In the genomic region with DNA sequence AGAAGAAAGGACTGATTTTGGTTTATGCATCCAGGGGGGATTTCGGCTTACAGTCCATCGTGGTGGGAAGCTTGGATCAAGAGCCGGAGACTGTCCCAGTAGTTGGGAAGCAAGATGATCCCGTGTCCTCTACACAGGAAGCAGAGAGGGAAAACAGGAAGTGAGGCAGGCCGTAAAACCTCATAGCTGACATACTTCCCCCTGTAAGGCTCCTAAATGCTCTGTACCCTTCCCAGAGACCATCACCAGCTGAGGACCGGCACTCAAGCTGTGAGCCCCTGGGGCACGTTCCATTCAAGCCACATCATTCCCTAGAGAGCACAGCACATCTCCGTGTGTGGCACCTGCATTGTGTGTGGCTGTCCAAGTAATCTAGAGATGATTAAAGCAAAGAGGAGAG, we compare ENCODE assay signal across 17 mouse cellular contexts. TPM values are rescaled to one million over a fixed set of nuclear protein-coding genes. Genes with fewer than 3 reads are reported as not detected.
DNase-seq lines count a peak whose midpoint lies in the region; ATAC-seq lines count a peak whose summit lies in the region.
"Had no signal": no experiment of that assay in that cellular context is flagged by ENCODE, and none has a peak within 500 bp of the region (broad histone marks: within the 10 kb centered on the region; RNA-seq: fewer than 3 reads in every experiment).

No protein-coding gene starts in this region.

- ATAC-seq in midbrain, embryonic 15.5 days (replicated peaks) = no peak
- peak; percentile 90 for ATAC-seq in megakaryocyte, adult 5-6 weeks (ENCODE audit: poor library complexity, severe bottlenecking)
- no peak for ATAC-seq in intestine, embryonic 15.5 days
- ATAC-seq: forebrain, embryonic 16.5 days had no signal

- peaks cover 26% of the 10 kb centered on the region for H3K4me1 ChIP-seq in midbrain, embryonic 10.5 days
- peaks cover 10% of the 10 kb centered on the region; the same call in 1 of the 2 replicates for H3K4me1 ChIP-seq in midbrain, embryonic 15.5 days
- no peaks in the 10 kb centered on the region for H3K4me1 ChIP-seq in intestine, embryonic 15.5 days (replicated peaks)
- H3K4me1 ChIP-seq: limb, embryonic 15.5 days had no signal

- WGBS in midbrain, embryonic 10.5 days = 59% methylated on average over 8 of the region's 8 CpGs
- 50% methylated on average over 8 of the region's 8 CpGs for WGBS in midbrain, embryonic 15.5 days
- WGBS in intestine, embryonic 15.5 days = 52% methylated on average over 8 of the region's 8 CpGs

- peak overlapping the region; percentile 18; the same call in 1 of the 2 replicates for H3K27ac ChIP-seq in midbrain, embryonic 10.5 days (replicated peaks)
- H3K27ac ChIP-seq in midbrain, embryonic 15.5 days = no peak overlapping the region
- H3K27ac ChIP-seq in intestine, embryonic 15.5 days = no peak overlapping the region
- H3K27ac ChIP-seq: hindbrain, embryonic 13.5 days; left cerebral cortex, adult 2 months; limb, embryonic 15.5 days had no signal

- peaks cover 11% of the 10 kb centered on the region for H3K36me3 ChIP-seq in midbrain, embryonic 10.5 days
- peaks cover 7% of the 10 kb centered on the region; the same call in 1 of the 2 replicates for H3K36me3 ChIP-seq in midbrain, embryonic 15.5 days (replicated peaks)
- H3K36me3 ChIP-seq in splenic B cell, adult 2 months (ENCODE audit: control insufficient read depth, insufficient read depth, low read length, poor library complexity, severe bottlenecking) = no peaks in the 10 kb centered on the region
- peaks cover 15% of the 10 kb centered on the region; the same call in 1 of the 2 replicates for H3K36me3 ChIP-seq in intestine, embryonic 15.5 days

- DNase-seq in heart, adult 11 months = peak; percentile 92
- DNase-seq in heart, postnatal 4 days = no peak
- DNase-seq in midbrain, embryonic 10.5 days (ENCODE audit: low spot score) = no peak
- DNase-seq in splenic B cell, adult 2 months (ENCODE audit: low read depth, low spot score) = peak; percentile 6
- DNase-seq in cerebellum, adult 9-11 months = no peak
- DNase-seq: adrenal gland, postnatal 10 days; kidney, adult 18-20 months; lung, postnatal 14 days; thymus, postnatal 14 days had no signal

- H3K4me2 ChIP-seq in midbrain, embryonic 15.5 days = no peak overlapping the region
- no peak overlapping the region for H3K4me2 ChIP-seq in intestine, embryonic 15.5 days (replicated peaks)
- H3K4me2 ChIP-seq: heart, embryonic 12.5 days; hindbrain, embryonic 13.5 days; limb, embryonic 15.5 days had no signal

- H3K27me3 ChIP-seq in midbrain, embryonic 10.5 days (ENCODE audit: low read depth, poor library complexity, severe bottlenecking) = no peaks in the 10 kb centered on the region
- H3K27me3 ChIP-seq in midbrain, embryonic 15.5 days (replicated peaks) = no peaks in the 10 kb centered on the region
- H3K27me3 ChIP-seq in splenic B cell, adult 2 months (ENCODE audit: control insufficient read depth, insufficient read depth, low read length, poor library complexity, severe bottlenecking) = no peaks in the 10 kb centered on the region; the same call in 1 of the 2 replicates
- no peaks in the 10 kb centered on the region for H3K27me3 ChIP-seq in intestine, embryonic 15.5 days (replicated peaks)
- H3K27me3 ChIP-seq: heart, embryonic 12.5 days; hindbrain, embryonic 13.5 days; limb, embryonic 15.5 days had no signal

- no peak overlapping the region; the same call in 1 of the 2 replicates for H3K9ac ChIP-seq in midbrain, embryonic 15.5 days
- no peak overlapping the region for H3K9ac ChIP-seq in intestine, embryonic 15.5 days
- H3K9ac ChIP-seq: heart, embryonic 12.5 days; hindbrain, embryonic 13.5 days; limb, embryonic 15.5 days had no signal

- no peaks in the 10 kb centered on the region for H3K9me3 ChIP-seq in midbrain, embryonic 10.5 days (replicated peaks)
- H3K9me3 ChIP-seq in midbrain, embryonic 15.5 days = no peaks in the 10 kb centered on the region
- no peaks in the 10 kb centered on the region for H3K9me3 ChIP-seq in intestine, embryonic 15.5 days
- H3K9me3 ChIP-seq: heart, embryonic 12.5 days; hindbrain, embryonic 13.5 days; limb, embryonic 15.5 days had no signal

- H3K4me3 ChIP-seq in midbrain, embryonic 10.5 days = no peak overlapping the region
- H3K4me3 ChIP-seq in midbrain, embryonic 15.5 days = no peak overlapping the region
- H3K4me3 ChIP-seq in intestine, embryonic 15.5 days (replicated peaks) = no peak overlapping the region
- H3K4me3 ChIP-seq: heart, embryonic 12.5 days; hindbrain, embryonic 13.5 days; left cerebral cortex, adult 2 months; limb, embryonic 15.5 days had no signal

RNA-seq across cellular contexts. Expression of a gene that starts 15.8 kb away (rescaled TPM):
- total RNA-seq in heart, postnatal 4 days (2021) = 10 to 100 TPM; 18.0 to 18.7 TPM
- polyA plus RNA-seq in midbrain, embryonic 10.5 days (2016; fragmentation: Nextera tagmentation; extraction: Ambion mirVana) = 38.2 and 41.0 TPM in 2 replicates
- 25.5 and 28.1 TPM in 2 replicates for polyA plus RNA-seq in midbrain, embryonic 15.5 days (2015; fragmentation: Nextera tagmentation; extraction: Ambion mirVana)
- 4.6 and 5.3 TPM in 2 replicates for total RNA-seq in megakaryocyte, adult 5-6 weeks (2015)
- 9.8 and 11.6 TPM in 2 replicates for total RNA-seq in megakaryocyte, adult 5-6 weeks (2017)
- 40.3 and 41.5 TPM in 2 replicates for polyA plus RNA-seq in intestine, embryonic 15.5 days (2015; fragmentation: Nextera tagmentation; extraction: Ambion mirVana)

RNA-seq across cellular contexts. Expression of a gene that starts 59.1 kb away (rescaled TPM):
- 10 to 100 TPM; 36.9 to 38.0 TPM for total RNA-seq in heart, postnatal 4 days (2021)
- polyA plus RNA-seq in midbrain, embryonic 10.5 days (2016; fragmentation: Nextera tagmentation; extraction: Ambion mirVana) = 24.0 and 26.1 TPM in 2 replicates
- 33.6 and 40.1 TPM in 2 replicates for polyA plus RNA-seq in midbrain, embryonic 15.5 days (2015; fragmentation: Nextera tagmentation; extraction: Ambion mirVana)
- total RNA-seq in megakaryocyte, adult 5-6 weeks (2015) = 7.5 and 11.1 TPM in 2 replicates
- 23.5 and 26.1 TPM in 2 replicates for total RNA-seq in megakaryocyte, adult 5-6 weeks (2017)
- 44.4 and 47.2 TPM in 2 replicates for polyA plus RNA-seq in intestine, embryonic 15.5 days (2015; fragmentation: Nextera tagmentation; extraction: Ambion mirVana)

Comparison
In these comparisons a context has a peak if more than half of its experiments do, and no peak if none do; other contexts are left out.
1. DNase-seq: peak in heart, adult 11 months (single experiment) and splenic B cell, adult 2 months (single experiment); none in heart, postnatal 4 days (single experiment), midbrain, embryonic 10.5 days (single experiment) and cerebellum, adult 9-11 months (single experiment).